Mouse (Mus musculus): ENCODE measurements around the gene Fancc.
A peak's percentile ranks its signal among the peaks of the same experiment; 100 is the strongest.

Gene Fancc

GRCm38 (mm10) chr13:63421225-63421624, 75.9 kb downstream of the Fancc start:
- DNase-seq (ENCODE audit: low spot score in 2 of 2) = no peak

GRCm38 (mm10) chr13:63418148-63418547, 78.9 kb downstream of the Fancc start:
- no peak for DNase-seq (ENCODE audit: low spot score in 2 of 2)

GRCm38 (mm10) chr13:63416824-63417223, 80.3 kb downstream of the Fancc start:
- no peak for DNase-seq (ENCODE audit: low spot score in 2 of 2)

GRCm38 (mm10) chr13:63412662-63413061, 84.4 kb downstream of the Fancc start:
- DNase-seq (ENCODE audit: low spot score in 2 of 2) = no peak

- DNase-seq (ENCODE audit: low spot score in 2 of 2) = no peak
These were observed 85.6 kb downstream of the Fancc start for GRCm38 (mm10) chr13:63411310-63412022.

- DNase-seq (ENCODE audit: low spot score in 2 of 2) = no peak
These were observed 86.3 kb downstream of the Fancc start for GRCm38 (mm10) chr13:63410578-63411298.

GRCm38 (mm10) chr13:63405151-63405550, 91.9 kb downstream of the Fancc start:
- DNase-seq (ENCODE audit: low spot score in 2 of 2) = no peak

- DNase-seq (ENCODE audit: low spot score in 2 of 2) = no peak
These were observed 92.4 kb downstream of the Fancc start for GRCm38 (mm10) chr13:63404657-63405056.

GRCm38 (mm10) chr13:63402823-63403222, 94.3 kb downstream of the Fancc start:
- DNase-seq (ENCODE audit: low spot score in 2 of 2) = peak in 1 of 2 experiments; percentile 31

- peak in 1 of 2 experiments; percentile 56 for DNase-seq (ENCODE audit: low spot score in 2 of 2)
These were observed 97.0 kb downstream of the Fancc start for GRCm38 (mm10) chr13:63400069-63400468.

- DNase-seq (ENCODE audit: low spot score in 2 of 2) = no peak
These were observed 99.7 kb downstream of the Fancc start for GRCm38 (mm10) chr13:63397420-63397819.

GRCm38 (mm10) chr13:63394304-63395063, 102.6 kb downstream of the Fancc start:
- no peak for DNase-seq (ENCODE audit: low spot score in 2 of 2)

- DNase-seq (ENCODE audit: low spot score in 2 of 2) = no peak
These were observed 111.8 kb downstream of the Fancc start for GRCm38 (mm10) chr13:63385234-63385633.

GRCm38 (mm10) chr13:63384775-63385174, 112.3 kb downstream of the Fancc start:
- no peak for DNase-seq (ENCODE audit: low spot score in 2 of 2)

- peak in 1 of 2 experiments; percentile 10 for DNase-seq (ENCODE audit: low spot score in 2 of 2)
These were observed 114.9 kb downstream of the Fancc start for GRCm38 (mm10) chr13:63382206-63382605.

- DNase-seq (ENCODE audit: low spot score in 2 of 2) = no peak
These were observed 123.5 kb downstream of the Fancc start for GRCm38 (mm10) chr13:63373460-63374166.

GRCm38 (mm10) chr13:63361755-63362154, 135.3 kb downstream of the Fancc start:
- no peak for DNase-seq (ENCODE audit: low spot score in 2 of 2)

- DNase-seq (ENCODE audit: low spot score in 2 of 2) = no peak
These were observed 136.8 kb downstream of the Fancc start for GRCm38 (mm10) chr13:63360111-63360885.

GRCm38 (mm10) chr13:63359393-63359792, 137.7 kb downstream of the Fancc start:
- DNase-seq (ENCODE audit: low spot score in 2 of 2) = no peak

- no peak for DNase-seq (ENCODE audit: low spot score in 2 of 2)
These were observed 140.5 kb downstream of the Fancc start for GRCm38 (mm10) chr13:63356558-63356957.

- DNase-seq (ENCODE audit: low spot score in 2 of 2) = no peak
These were observed 141.0 kb downstream of the Fancc start for GRCm38 (mm10) chr13:63356101-63356500.

All from urinary bladder, adult 18-20 months (tissue).